Mouse (Mus musculus) heart, embryonic 10.5 days (tissue): ENCODE measurements around the gene Gfy. TPM values are rescaled to one million over a fixed set of nuclear protein-coding genes. Genes with fewer than 3 reads are reported as not detected.

ENCODE experiments used
- DNase-seq: peaks from one replicate; pipeline ENCODE4 v3.0.0-alpha.2; 2017; ENCODE audit warnings: low spot score
- H3K27ac ChIP-seq: fragments of 300-500 bp; sonication (generic); 2 replicates; pipeline ENCODE4 v1.5.1; 2016; ENCODE audit warnings: mild to moderate bottlenecking
- H3K27me3 ChIP-seq: fragments of 300-500 bp; sonication (generic); 2 replicates; pipeline ENCODE4 v1.6.1; 2016; ENCODE audit warnings: mild to moderate bottlenecking; ENCODE audit not compliant: poor library complexity, insufficient read depth, severe bottlenecking
- H3K36me3 ChIP-seq: fragments of 300-500 bp; sonication (generic); 2 replicates; pipeline ENCODE4 v1.6.1; 2016; ENCODE audit warnings: mild to moderate bottlenecking, moderate library complexity
- H3K4me1 ChIP-seq: fragments of 300-500 bp; sonication (generic); 2 replicates; pipeline ENCODE4 v1.6.1; 2016; ENCODE audit warnings: mild to moderate bottlenecking
- H3K4me3 ChIP-seq: fragments of 300-500 bp; sonication (generic); 2 replicates; pipeline ENCODE4 v1.5.1; 2016; ENCODE audit warnings: mild to moderate bottlenecking, moderate library complexity
- H3K9me3 ChIP-seq: fragments of 300-500 bp; sonication (generic); 2 replicates; pipeline ENCODE4 v1.6.1; 2016; ENCODE audit warnings: mild to moderate bottlenecking, moderate library complexity
- WGBS: fragments of 180-500 bp; shearing (Covaris S2); methylation state at CpG from one replicate; pipeline ENCODE4 v1.1.7; 2016; 5-methylcytosine and 5-hydroxymethylcytosine counted together
- polyA plus RNA-seq: library from polyadenylated mRNA; unstranded; fragments of >200 nt; fragmentation: Nextera tagmentation; extraction: Ambion mirVana; gene quantifications from 2 replicates; pipeline ENCODE4 v1.2.1, GENCODE M21; 2016

Gene Gfy
- polyA plus RNA-seq, 1 experiment from 2014 or later = not detected

DNA sequence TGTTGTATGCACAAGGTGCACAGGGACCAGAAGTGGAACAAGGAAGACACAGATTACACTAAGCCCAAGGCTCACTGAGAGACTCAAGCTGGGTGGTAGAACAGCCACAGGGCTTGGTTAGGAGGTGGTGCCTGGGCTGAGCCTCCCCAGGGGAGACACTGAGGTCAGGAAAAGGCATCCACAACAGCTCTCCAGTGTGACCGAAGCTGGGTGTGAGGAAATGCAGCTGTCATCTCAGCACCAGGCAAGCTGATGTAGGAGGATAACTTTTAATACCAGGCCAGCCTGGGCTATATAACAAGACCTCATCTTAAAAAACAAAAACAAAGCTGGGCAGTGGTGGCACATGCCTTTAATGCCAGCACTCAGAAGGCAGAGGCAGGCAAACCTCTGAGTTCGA, 11.8 kb upstream of the Gfy start:
- 61% methylated on average over 2 of the region's 2 CpGs for WGBS
- Histone ChIP-seq H3K4me1 (peaks cover 41% of the 10 kb centered on the region), H3K36me3 (no peaks in the 10 kb centered on the region), H3K27me3 (peaks cover 79% of the 10 kb centered on the region), H3K27ac (0 out of 2 replicates have a peak overlapping the region, but pooled peaks have one; percentile 11), H3K4me3 (no peak overlapping the region), H3K9me3 (no peaks in the 10 kb centered on the region)
- no peak for DNase-seq

DNA sequence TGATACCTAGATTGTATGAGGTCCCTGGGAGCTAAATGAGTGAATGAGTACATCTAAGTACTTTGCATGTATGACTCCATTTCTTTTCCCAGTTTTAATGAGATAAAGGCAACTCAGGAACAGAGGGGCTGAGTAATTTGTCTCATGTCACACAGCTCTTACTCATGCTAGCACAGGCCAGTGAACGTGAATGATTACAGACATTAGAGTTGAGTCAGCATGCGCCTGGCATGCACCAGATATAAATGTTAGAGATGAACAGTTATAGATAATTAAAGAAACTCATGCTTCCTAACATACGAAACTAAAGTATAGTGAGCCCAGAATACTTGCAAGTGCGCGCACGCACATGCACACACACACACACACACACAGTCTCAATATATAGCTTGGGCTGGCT, 10.8 kb upstream of the Gfy start:
- H3K27me3 ChIP-seq = peaks cover 84% of the 10 kb centered on the region
- no peak for DNase-seq
- no peak overlapping the region for H3K4me3 ChIP-seq
- peaks cover 31% of the 10 kb centered on the region for H3K4me1 ChIP-seq
- H3K27ac ChIP-seq = no peak overlapping the region
- no peaks in the 10 kb centered on the region for H3K9me3 ChIP-seq
- 88% methylated on average over 6 of the region's 6 CpGs for WGBS
- no peaks in the 10 kb centered on the region for H3K36me3 ChIP-seq

DNA sequence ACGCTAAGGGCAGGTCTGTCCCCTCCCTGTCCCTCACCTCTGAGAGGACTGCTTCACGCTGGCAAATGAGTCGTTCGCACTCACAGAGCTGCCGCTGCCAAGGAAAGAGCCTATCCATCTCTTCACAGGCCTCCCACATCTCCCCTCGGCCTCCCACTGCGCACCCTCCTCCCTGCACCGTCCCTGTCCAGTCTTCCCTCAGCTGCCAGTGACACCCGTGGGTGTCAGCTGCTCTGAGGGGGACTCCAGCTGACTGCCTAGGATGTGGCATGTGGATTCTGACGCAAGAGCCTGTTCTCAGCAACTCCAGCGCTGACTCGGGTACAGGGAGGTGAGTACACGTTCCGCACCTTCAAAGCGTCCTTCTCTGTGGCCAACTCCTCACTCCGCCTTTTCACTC, 10.2 kb upstream of the Gfy start:
- Histone ChIP-seq H3K36me3 (no peaks in the 10 kb centered on the region), H3K4me1 (peaks cover 28% of the 10 kb centered on the region), H3K27ac (no peak overlapping the region), H3K4me3 (no peak overlapping the region), H3K27me3 (peaks cover 89% of the 10 kb centered on the region), H3K9me3 (no peaks in the 10 kb centered on the region)
- no peak for DNase-seq
- WGBS = 45% methylated on average over 16 of the region's 16 CpGs

DNA sequence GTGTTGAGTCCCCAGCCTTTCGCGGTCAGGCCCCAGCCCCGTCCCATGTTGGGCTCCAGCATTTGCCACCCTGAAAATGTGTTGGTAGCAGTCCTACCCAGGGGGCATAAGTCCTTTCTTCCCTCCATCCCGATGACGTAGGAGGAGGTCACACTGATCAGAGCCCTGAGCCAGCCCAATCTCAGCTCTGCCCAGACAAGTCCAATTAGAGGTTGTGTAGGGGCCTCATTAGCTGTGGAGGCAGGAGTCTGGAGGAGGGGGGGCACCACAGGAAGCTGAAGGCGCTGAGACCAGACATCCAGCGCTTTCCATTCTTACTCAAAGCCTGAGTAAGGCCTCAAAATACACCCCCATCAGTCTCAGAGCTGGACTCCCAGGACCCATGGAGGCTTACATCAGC, 6.6 kb upstream of the Gfy start:
- H3K27me3 ChIP-seq = peaks cover 98% of the 10 kb centered on the region
- H3K4me3 ChIP-seq = no peak overlapping the region
- H3K27ac ChIP-seq = no peak overlapping the region
- WGBS = 67% methylated on average over 7 of the region's 7 CpGs
- no peaks in the 10 kb centered on the region for H3K36me3 ChIP-seq
- peaks cover 22% of the 10 kb centered on the region for H3K4me1 ChIP-seq
- no peaks in the 10 kb centered on the region for H3K9me3 ChIP-seq
- DNase-seq = no peak

DNA sequence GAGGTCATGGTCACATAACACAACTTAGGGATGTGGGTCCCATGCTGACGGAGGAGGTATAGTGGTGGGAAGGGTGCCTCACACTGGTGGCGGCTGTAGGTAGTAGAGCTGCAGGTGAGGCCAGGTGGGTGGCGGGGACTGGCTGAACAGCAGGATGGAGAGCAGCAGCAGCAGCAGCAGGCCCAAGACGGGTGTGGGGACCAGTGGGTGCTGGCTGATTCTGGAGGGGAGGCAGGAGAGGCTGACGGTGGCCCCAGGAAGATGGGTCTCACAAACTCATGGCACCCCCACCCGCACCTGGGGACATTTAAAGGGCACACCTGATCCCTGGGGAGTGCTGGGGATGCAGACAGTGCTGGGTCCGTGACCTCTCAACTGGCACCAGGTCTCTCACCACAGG, 4.3 kb upstream of the Gfy start:
- no peak for DNase-seq
- H3K4me1 ChIP-seq = peaks cover 26% of the 10 kb centered on the region
- peaks cover 99% of the 10 kb centered on the region for H3K27me3 ChIP-seq
- 64% methylated on average over 7 of the region's 7 CpGs for WGBS
- no peak overlapping the region for H3K4me3 ChIP-seq
- no peaks in the 10 kb centered on the region for H3K9me3 ChIP-seq
- H3K27ac ChIP-seq = no peak overlapping the region
- no peaks in the 10 kb centered on the region for H3K36me3 ChIP-seq

DNA sequence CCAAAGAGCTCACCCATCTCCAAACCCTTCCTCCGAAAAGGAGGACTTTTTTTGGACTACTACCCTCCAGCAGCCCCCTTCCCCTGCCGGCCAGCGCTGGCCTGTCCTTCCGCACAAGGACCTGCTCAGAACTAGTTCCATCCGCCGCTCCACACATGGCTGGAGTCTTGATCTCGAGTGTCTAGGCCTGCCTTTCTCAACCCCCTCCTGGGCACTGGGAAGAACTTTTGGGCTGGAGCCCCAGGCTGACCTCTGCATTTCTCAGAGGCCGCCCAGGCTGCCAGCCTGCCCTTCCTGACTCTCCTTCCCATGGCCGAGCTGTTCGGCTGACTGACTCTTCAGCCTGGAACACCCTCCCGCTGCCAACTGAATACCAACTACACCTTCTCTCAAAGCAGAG, 3.2 kb upstream of the Gfy start:
- DNase-seq = no peak
- 21% methylated on average over 11 of the region's 11 CpGs for WGBS
- Histone ChIP-seq H3K27me3 (peaks cover 99% of the 10 kb centered on the region), H3K9me3 (no peaks in the 10 kb centered on the region), H3K27ac (no peak overlapping the region), H3K4me1 (peaks cover 26% of the 10 kb centered on the region), H3K36me3 (no peaks in the 10 kb centered on the region), H3K4me3 (peak overlapping the region; percentile 49)

DNA sequence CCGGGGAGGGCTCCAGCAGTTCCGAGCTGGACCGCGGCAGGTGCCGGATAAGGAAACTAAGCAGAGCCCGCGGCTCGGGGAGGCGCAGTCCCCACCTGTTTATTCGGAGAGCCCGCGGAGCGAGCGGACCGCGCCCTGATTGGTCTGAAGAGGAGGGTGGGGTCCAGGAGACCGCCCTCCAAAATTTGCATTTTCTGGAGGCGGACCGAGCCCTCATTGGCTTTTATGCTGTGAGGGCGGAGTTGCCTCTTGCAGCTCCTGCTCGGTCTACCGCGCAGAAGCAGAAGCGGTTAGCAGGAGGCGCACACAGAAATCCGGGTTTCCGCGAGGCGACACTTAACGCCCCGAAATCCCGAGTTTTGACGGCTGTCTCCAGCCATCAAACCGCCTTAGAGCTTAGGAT, 2.8 kb upstream of the Gfy start:
- Histone ChIP-seq H3K4me1 (peaks cover 26% of the 10 kb centered on the region), H3K27me3 (peaks cover 100% of the 10 kb centered on the region), H3K9me3 (no peaks in the 10 kb centered on the region), H3K4me3 (peak overlapping the region; percentile 49), H3K27ac (no peak overlapping the region), H3K36me3 (no peaks in the 10 kb centered on the region)
- WGBS = under 1% methylated on average over 34 of the region's 34 CpGs
- DNase-seq = peak; percentile 95

DNA sequence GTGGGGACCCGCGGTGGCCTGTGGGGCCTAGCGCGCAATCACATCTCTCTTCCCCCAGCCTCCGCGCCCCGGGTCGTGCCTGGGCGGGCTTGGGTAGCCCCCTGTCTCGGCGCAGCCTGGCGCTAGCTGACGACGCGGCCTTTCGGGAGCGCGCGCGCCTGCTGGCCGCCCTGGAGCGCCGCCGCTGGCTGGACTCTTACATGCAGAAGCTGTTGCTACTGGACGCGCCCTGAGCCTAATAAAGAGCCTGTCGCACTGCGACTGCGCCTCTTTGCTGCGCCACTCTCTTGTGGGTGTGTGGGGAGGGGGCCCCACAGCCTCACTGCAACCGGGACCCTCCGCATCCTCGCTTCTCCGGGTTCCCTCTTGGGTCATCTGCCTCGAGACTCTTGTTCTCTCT, 2.2 kb upstream of the Gfy start:
- Histone ChIP-seq H3K36me3 (no peaks in the 10 kb centered on the region), H3K4me1 (peaks cover 28% of the 10 kb centered on the region), H3K9me3 (no peaks in the 10 kb centered on the region), H3K4me3 (peak overlapping the region; percentile 49), H3K27ac (no peak overlapping the region), H3K27me3 (peaks cover 100% of the 10 kb centered on the region)
- no peak for DNase-seq
- 6% methylated on average over 30 of the region's 35 CpGs for WGBS

DNA sequence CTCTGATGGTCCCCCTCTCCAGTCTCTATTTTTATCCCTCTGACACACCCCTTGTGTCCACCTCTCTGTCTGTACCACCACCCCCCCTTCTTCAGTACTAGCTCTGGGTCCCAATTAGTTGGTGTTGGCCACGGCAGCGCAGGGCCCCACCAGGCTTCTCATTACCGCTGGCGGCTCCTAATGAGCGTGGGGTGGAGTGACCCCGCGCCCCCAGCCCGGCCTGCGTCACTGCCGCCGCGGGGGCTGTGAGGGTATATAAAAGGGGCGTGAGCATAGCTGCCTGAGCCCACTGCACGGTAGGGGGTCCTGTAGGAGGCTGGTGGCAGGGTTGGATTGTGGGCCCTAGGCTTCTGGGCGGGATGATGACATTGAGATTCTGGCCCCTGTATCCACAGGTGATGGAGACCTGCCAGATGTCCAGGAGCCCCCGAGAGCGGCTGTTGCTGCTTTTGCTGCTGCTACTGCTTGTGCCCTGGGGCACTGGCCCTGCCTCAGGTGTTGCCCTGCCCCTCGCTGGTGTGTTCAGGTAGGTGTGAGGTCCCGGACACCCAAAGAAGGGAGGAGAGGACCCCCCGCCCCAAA, 1.6 kb upstream of the Gfy start, which contains the start of gene Pth2:
Pth2 (plus strand) TSS at position 100 of the 582 bp plus-strand sequence.
- H3K27ac ChIP-seq = no peak within 1 kb of the TSS
- H3K36me3 ChIP-seq = no peaks in the 10 kb centered on the region
- peaks cover 33% of the 10 kb centered on the region for H3K4me1 ChIP-seq
- no peak for DNase-seq
- 22% methylated on average over 20 of the region's 20 CpGs for WGBS
- H3K27me3 ChIP-seq = peaks cover 100% of the 10 kb centered on the region
- H3K9me3 ChIP-seq = no peaks in the 10 kb centered on the region
- H3K4me3 ChIP-seq = peak within 1 kb of the TSS; percentile 49

DNA sequence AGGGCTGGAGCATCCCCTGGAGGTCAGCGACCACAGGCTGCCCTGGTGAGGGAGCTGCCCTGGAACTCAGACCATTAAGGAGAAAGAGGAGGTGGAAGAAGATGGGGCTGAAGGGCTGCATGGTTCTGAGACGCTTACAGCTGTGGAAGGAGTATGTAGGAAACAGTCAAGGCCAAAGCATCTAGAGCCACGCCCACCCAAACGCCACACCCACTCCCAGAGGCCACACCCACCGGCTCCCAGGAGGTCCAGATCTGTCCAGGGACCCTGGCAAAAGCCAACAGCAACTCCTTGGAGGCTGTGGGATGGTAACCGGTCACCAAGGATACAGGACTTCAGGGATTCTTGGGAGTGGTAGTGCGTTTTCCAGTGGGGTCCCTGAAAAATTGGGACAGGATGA, 819 bp downstream of the Gfy start:
- no peaks in the 10 kb centered on the region for H3K9me3 ChIP-seq
- H3K36me3 ChIP-seq = no peaks in the 10 kb centered on the region
- WGBS = 18% methylated on average over 7 of the region's 7 CpGs
- H3K27me3 ChIP-seq = peaks cover 98% of the 10 kb centered on the region
- H3K27ac ChIP-seq = no peak overlapping the region
- no peak for DNase-seq
- peaks cover 41% of the 10 kb centered on the region for H3K4me1 ChIP-seq
- H3K4me3 ChIP-seq = no peak overlapping the region

DNA sequence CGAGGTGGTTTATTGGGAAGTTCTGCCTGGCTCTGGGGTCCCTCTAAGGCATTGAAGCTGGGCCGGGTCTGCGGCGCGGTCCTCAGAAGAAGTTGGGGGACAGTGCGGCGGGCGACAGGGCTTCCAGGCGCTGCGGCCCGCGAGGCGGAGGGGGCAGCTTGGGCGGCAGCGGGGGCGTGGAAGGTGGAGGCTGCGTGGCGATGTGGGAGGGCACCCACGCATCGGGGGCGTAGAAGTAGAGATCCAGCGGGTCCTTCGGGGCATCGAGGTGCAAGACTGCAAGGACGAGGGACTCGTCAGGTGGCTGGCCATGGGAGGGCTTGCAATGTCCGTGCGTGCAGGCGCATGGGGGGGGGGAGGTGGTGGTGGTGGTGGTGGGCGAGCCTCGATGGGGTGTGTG, 3.0 kb downstream of the Gfy start:
- Histone ChIP-seq H3K36me3 (no peaks in the 10 kb centered on the region), H3K4me1 (peaks cover 25% of the 10 kb centered on the region), H3K4me3 (peak overlapping the region; percentile 40), H3K27ac (no peak overlapping the region), H3K27me3 (peaks cover 98% of the 10 kb centered on the region), H3K9me3 (no peaks in the 10 kb centered on the region; the same call in 1 of the 2 replicates)
- 5% methylated on average over 31 of the region's 31 CpGs for WGBS
- no peak for DNase-seq

DNA sequence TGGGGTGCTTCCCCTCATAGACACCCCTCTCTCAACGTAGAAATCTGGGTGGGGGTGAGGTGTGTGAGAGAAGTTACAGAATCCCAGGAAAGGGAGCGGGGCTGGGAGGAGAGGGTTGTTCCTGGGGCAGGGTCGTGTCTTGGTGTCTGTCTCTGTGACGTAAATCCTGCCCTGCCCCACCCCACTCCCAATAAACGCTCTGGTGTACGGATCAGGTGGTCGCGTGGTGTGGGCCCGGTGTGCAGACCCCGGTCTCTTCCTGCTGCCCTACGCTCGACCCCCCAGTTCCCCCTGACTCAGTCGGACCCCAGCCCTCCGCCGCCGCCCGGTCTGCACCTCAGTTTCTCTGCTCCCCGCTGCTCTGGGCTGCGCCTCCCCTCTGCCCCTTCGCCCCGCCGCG, 3.4 kb downstream of the Gfy start:
- 2% methylated on average over 23 of the region's 23 CpGs for WGBS
- peaks cover 4% of the 10 kb centered on the region; the same call in 1 of the 2 replicates for H3K9me3 ChIP-seq
- peaks cover 20% of the 10 kb centered on the region for H3K4me1 ChIP-seq
- no peak for DNase-seq
- H3K27me3 ChIP-seq = peaks cover 98% of the 10 kb centered on the region
- H3K36me3 ChIP-seq = no peaks in the 10 kb centered on the region
- H3K27ac ChIP-seq = no peak overlapping the region
- peak overlapping the region; percentile 40 for H3K4me3 ChIP-seq

DNA sequence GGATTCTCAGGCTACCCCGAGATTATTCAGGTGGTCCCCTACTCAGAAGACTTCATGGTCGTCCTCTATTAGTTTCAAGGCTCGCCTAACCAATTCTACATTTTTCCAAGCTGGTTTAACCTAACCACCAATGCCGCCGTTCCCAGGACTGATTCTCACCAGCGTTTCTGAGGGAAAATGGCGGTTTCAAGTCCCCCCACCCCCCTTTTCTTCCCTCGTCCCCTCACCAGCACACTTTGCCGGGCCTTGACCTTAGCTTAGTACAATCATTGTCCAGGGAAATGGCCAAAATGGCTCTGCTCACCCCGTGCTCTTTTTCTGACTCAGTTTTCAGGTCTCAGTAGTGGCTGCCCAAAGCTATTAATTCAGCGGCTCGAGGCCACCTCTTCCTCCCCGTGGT, 4.0 kb downstream of the Gfy start:
- no peak overlapping the region for H3K27ac ChIP-seq
- no peaks in the 10 kb centered on the region; the same call in 1 of the 2 replicates for H3K36me3 ChIP-seq
- H3K4me3 ChIP-seq = peak overlapping the region; percentile 40
- DNase-seq = no peak
- H3K27me3 ChIP-seq = peaks cover 97% of the 10 kb centered on the region
- WGBS = 6% methylated on average over 13 of the region's 13 CpGs
- peaks cover 15% of the 10 kb centered on the region for H3K4me1 ChIP-seq
- H3K9me3 ChIP-seq = peaks cover 9% of the 10 kb centered on the region
